Mouse (Mus musculus) spleen, postnatal 36 days (tissue): ENCODE data around the gene Pla2g4f.

Experiments
- DNase-seq, 2 experiments: peaks; one replicate each; pipeline ENCODE4 v3.0.0; 2022; ENCODE audit warnings: low spot score in 2 of 2, mixed read lengths in 1 of 2

Pla2g4f gene

GRCm38 (mm10) chr2:120279961-120280360 is 34.0 kb downstream of the Pla2g4f start:
- DNase-seq, result no peak

DNA sequence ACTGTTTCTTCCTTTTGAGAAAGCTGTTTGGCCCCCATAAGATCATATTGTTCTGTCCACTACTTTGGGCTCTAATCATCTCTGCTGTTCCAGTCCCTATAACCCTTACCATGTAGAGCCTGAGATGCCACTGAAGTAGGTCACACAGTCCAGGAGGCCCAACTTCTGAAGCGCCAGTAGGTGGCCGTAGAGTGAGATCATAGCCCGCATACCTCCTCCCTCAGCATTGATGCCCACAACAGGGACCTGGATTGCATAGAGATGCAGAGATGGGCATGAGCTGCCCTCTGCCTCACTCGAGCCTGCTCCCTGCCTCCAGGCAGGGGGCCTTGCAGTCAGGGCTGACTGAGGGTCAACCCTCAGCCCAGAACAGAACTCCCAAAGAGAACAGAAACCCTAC is 37.0 kb downstream of the Pla2g4f start:
- no peak for DNase-seq

GRCm38 (mm10) chr2:120268635-120269034 is 45.3 kb downstream of the Pla2g4f start:
- no peak for DNase-seq

DNA sequence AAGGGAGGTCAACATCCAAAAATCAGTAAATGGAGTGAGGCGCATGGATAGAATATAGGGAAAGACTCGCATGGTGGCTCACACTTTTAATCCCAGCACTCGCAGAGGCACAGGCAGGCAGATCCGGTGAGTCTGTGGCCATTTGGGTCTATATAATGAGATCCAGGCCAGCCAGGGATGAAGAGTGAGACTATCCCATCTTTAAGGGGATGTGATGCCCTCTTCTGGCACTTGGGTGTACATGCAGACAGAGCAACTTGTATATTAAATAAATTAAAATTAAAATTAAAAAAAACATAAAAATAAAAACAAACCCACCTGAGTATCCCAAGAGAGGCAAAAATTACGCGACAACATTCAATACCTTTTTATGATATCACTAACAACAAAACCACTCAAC is 48.4 kb downstream of the Pla2g4f start:
- no peak for DNase-seq

DNA sequence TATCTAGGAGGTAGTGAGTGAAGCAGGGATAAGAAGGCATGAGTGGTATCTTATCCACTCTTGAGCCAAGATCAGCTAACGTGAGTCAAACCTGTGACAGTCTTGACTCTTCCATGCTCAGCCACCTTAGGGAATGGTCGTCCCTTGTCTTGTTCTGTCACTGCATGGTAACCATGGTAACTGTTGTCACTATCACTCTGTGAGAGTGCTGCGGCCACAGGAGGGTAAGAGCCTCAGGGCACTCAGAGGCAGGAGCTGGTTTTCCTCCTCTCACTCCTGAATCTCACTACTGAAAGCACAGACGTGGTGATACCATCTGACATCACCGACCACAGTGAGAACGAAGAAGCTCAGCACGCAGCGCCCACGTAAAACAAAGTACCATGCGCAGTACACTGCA is 49.1 kb downstream of the Pla2g4f start:
- no peak for DNase-seq

DNA sequence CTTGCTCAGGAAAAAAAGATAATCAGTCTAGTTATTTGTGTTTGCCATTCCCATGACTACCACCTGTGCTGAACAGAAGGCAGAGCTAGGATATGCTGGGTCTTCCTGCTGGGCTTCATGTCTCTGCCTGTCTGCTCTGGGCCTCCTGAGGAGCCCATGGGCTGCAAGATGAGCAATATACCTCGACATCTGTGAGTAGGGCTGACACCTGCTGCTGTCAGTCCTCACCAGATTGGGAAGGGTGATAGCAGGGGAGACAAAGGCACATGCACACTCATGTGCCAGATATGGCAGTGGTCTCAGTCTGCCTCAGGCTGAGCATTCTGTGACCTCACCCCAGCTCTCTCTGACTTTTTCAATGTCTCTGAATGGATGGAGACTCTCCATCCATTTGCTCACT is 51.1 kb downstream of the Pla2g4f start:
- no peak for DNase-seq

DNA sequence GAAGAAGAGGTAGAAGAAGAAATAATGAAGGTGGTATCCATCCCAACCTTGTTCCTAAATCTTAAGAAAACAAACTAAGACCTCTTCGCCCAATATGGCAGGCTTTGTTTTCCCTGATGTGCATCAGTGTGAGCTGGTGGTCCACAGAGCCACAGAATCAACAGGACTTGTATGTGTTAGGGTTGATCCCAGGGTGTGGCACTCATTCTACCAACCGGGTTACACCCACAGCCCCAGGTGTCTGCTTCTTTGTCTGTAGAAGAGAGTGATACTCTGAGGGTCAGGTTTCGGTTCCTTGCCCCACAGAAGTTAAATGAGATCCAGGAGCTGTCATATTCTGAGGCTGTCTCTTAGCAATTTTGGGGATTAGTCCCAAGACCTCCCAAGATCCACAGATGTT is 52.6 kb downstream of the Pla2g4f start:
- peak; percentile 23 to 27 for DNase-seq

GRCm38 (mm10) chr2:120256259-120256658 is 57.7 kb downstream of the Pla2g4f start:
- no peak for DNase-seq

DNA sequence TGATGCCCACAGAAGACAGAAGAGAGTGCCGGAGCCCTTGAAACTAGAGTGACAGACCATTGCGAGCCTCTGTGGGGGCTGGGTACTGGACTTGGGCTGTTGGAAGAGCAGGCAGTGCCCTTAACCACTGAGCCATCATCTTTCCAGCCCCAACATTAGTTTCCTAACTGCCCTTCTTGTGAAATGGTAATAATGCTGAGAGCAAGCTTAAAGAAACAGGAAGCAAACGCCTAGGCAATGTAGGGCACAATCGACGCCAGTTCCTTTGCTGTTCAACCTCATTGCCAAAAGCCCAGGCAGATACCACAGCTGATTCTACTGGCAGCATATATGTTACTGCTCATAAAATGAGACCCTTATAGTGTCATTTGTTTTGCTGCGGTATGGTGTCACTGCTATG is 61.3 kb downstream of the Pla2g4f start:
- no peak for DNase-seq
